Mouse (Mus musculus): ENCODE measurements around the gene Tmem14a. TPM values are rescaled to one million over a fixed set of nuclear protein-coding genes. Genes with fewer than 3 reads are reported as not detected.
"Not testable (repeated sequence)": the region's sequence is repeated elsewhere in the genome, so short reads cannot be mapped to it uniquely, and the experiment has no call there.

Tmem14a gene
- total RNA-seq (2021), result 10 to 100 TPM; 22.9 to 23.1 TPM

GRCm38 (mm10) chr1:21218489-21218919, at the start of gene Tmem14a:
Gene Tmem14a (plus strand): TSS chr1:21218575.
- DNase-seq (ENCODE audit: extremely low spot score in 1 of 2, low spot score in 2 of 2), result peak; percentile 78 to 90
- intact Hi-C loops (cut with DNase I), result loop anchor here (5.0 kb wide), 4 partner anchors 51 to 1049 kb away; no protein-coding TSS in a partner anchor

GRCm38 (mm10) chr1:21185196-21185595, 33.2 kb upstream of the Tmem14a start:
- no peak for DNase-seq (ENCODE audit: extremely low spot score in 1 of 2, low spot score in 2 of 2)
- intact Hi-C loops (cut with DNase I), result no loop called here

DNA sequence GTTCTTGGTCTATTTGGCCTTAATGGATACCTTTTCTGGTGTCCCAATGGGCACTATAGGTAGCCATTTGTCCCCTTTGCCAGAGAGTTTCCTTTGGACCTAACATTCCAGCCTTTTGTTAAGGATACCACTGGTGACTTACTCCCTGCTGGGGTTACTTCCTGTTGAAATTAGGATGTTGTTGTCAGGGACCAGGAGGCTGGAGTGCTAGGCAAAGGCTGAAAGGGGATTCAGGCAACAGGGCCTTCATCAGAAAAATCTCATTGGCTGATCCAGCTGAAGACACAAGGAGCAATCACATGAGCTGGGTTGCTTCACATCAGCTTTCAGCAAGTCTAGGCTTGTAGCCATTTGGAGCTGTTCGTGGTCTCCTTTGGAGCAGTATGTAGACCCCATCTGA, 12.1 kb upstream of the Tmem14a start:
- DNase-seq (ENCODE audit: extremely low spot score in 1 of 2, low spot score in 2 of 2), result no peak
- intact Hi-C loops (cut with DNase I), result loop anchor here (5.0 kb wide), 1 partner anchor 71 kb away; no protein-coding TSS in a partner anchor

GRCm38 (mm10) chr1:21213537-21213936, 4.8 kb upstream of the Tmem14a start:
- DNase-seq (ENCODE audit: extremely low spot score in 1 of 2, low spot score in 2 of 2); intact Hi-C loops (cut with DNase I): not testable (repeated sequence)

DNA sequence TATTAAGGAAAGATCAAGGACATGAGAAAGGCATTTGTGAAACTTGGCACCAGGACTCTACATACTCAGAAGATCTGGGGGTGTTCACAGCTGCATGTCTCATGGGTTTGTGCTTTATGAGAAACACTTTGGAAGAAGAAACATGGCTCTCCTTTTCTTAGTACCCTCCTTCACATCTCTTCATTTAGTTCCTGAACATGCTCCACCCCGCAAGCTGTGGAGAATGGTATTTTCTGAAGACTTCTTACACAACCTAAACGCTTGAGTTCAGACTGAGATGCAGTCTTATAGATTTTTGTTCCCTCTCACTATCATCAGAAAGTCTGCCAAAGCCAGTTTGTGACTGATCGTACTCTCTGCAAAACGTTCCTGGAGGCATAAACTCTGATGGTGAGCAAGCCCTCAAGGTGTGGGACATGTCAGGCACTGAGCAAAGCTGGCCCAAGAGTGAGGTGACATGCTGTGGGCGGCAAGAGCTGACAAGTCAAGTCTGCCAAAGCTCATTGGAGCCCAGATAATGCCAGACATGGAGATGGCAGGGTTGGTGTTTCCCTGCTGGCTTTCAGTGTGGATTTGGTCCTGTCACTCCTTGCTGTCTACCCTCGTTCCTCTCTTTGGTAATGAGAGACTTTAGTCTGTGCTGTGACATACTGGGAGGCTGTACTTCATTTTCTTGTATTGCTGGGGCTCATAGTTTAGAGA, 4.2 kb upstream of the Tmem14a start:
- intact Hi-C loops (cut with DNase I), result not testable (repeated sequence)

GRCm38 (mm10) chr1:21227756-21228395, 9.5 kb downstream of the Tmem14a start:
- intact Hi-C loops (cut with DNase I), result no loop called here
- no peak for DNase-seq (ENCODE audit: extremely low spot score in 1 of 2, low spot score in 2 of 2)

More for the DNA sequence above, 4.2 kb upstream of the Tmem14a start:
- not testable (repeated sequence) for DNase-seq (ENCODE audit: extremely low spot score in 1 of 2, low spot score in 2 of 2)

DNA sequence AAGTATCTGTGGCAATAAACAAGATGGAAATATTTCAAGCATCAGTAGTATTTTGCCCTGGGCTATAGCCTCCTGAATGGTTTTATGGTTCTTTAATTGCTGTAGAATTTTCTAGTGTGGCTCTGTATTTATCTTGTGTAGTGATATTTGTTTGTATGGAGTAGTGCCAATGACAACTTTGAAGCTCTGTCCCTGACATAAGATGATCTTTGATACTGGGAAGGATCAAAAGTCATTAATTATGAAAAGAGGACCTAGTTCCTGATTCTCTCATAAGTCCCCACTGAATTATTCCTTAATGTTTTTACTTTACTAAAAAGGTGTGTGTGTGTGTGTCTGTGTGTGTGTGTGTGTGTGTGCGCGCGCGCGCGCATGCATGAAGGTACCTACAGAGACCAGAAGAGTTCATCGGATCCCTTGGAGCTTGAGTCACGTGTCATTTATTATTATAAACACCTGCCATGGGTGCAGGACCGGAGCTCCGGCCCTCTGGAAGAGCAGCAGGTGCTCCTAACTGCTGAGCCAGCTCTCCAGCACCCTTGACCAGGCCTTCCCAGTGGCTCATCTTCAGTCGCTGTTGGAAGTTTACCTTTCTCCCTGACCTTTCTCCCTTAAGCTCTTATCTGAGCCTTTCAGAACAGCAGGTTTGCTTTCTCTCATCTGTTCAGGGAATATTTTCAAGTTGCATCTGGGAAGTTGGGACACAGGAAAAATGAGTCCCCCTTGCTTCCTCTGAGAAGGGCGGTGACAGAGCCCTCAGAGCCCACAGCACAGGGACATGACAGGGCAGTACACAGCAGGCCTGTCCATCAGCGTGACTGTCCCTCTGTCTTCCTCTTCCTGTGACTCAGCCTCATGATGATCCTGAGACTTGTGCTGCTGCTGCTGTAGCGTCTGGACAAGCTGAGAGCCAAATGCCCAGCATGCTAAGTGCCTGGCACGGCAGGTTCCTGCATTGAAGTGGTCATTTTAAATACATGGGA, 10.7 kb downstream of the Tmem14a start:
- intact Hi-C loops (cut with DNase I); DNase-seq (ENCODE audit: extremely low spot score in 1 of 2, low spot score in 2 of 2): not testable (repeated sequence)

GRCm38 (mm10) chr1:21230376-21230775, 12.0 kb downstream of the Tmem14a start:
- DNase-seq (ENCODE audit: extremely low spot score in 1 of 2, low spot score in 2 of 2), result no peak
- intact Hi-C loops (cut with DNase I), result no loop called here

GRCm38 (mm10) chr1:21231744-21232464, 13.5 kb downstream of the Tmem14a start:
- DNase-seq (ENCODE audit: extremely low spot score in 1 of 2, low spot score in 2 of 2), result no peak

DNA sequence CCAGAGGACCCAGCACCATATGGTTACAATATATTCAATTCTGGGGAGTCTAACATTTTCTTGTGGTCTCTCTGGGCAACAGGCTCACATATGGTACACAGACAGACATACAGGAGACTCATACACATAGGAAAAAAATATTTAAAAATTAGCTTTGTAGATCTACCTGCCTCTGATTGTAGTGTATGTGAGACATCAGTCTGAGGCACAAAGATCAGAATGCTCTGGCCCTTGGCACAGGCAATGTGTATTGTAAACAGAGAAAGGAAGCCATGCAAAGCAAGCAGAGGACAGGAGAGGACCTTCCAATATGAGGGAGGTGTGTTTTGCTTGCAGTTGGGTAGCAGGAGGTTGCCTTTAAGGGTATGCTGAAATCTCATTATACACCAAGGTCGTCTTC, 14.1 kb downstream of the Tmem14a start:
- intact Hi-C loops (cut with DNase I), result no loop called here
- DNase-seq (ENCODE audit: extremely low spot score in 1 of 2, low spot score in 2 of 2), result no peak

More at GRCm38 (mm10) chr1:21231744-21232464, 13.5 kb downstream of the Tmem14a start:
- intact Hi-C loops (cut with DNase I), result no loop called here

DNA sequence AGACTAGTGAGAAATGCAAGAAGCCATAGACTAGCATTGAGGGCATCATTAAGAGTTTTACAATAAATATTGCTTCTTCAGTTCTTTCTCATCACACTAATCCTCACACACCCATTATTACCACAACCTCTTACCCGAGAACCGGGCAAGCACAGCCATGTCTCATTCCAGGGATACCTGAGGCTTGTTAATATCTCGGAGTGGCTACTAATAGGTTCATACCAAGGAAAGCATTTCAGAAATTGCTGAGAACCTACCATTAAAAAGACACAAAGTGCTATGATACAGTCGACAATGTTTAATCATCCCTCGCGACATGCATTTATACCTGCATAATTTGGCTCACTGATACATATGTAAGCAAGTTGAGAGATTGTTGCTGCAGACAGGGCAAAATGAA, 17.0 kb downstream of the Tmem14a start:
- intact Hi-C loops (cut with DNase I), result no loop called here
- DNase-seq (ENCODE audit: extremely low spot score in 1 of 2, low spot score in 2 of 2), result no peak

- no peak for DNase-seq (ENCODE audit: extremely low spot score in 1 of 2, low spot score in 2 of 2)
- intact Hi-C loops (cut with DNase I), result no loop called here
Observed at GRCm38 (mm10) chr1:21239911-21240898, 21.8 kb downstream of the Tmem14a start, which contains the start of gene Gsta3. Gene Gsta3 (plus strand): TSS chr1:21240589.

DNA sequence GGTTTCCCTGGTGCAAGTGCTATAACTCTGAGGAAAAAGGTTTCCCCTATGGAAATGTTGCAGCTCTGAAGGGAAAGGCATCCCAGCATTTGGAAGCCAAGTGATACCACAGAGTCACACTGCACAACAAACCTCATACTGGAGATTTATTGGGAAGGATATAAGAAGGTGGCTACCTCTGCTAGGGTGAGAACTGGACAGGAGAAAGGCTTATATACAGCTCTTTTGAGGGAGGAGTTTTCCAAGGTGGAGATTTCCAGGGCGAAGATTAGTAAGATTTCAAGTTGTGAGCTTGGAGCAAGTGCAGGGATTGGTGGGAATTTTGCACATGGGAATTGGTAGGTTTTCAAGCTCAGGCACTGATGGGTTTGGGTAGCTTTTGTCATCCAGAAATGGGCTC, 22.7 kb downstream of the Tmem14a start:
- intact Hi-C loops (cut with DNase I), result no loop called here
- no peak for DNase-seq (ENCODE audit: extremely low spot score in 1 of 2, low spot score in 2 of 2)

DNA sequence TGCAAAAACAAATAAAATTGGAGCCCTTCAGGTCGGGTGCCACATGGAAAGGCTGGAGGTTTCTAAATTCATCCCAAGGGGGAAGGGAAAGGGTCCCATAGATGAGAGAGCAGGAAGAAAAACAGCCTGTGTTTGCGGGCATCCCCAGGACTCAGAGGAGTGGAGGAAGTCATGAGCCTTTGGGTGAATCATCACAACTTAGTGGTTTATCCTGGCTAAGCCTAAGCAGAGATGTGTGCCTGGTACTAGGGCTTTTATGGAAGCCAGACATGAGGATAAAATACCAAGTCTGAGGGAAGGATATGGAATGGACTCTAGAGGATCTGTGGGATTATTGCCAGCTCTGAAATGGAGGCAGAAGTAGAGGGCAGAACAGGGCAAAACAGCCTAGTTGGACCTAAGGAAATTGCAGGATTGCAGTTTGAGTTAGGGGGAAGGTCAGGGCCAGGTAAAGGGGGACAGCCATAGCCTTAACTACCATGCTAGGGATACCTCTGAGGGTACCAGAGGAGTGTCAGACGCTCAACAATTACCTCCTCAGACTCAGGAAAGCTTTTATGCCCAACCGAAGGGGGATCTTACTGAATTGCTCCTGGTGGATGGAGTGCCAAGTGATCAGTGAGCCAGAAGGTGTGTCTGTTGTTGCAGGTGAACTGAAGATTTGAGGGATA, 26.1 kb downstream of the Tmem14a start:
- intact Hi-C loops (cut with DNase I), result no loop called here
- DNase-seq (ENCODE audit: extremely low spot score in 1 of 2, low spot score in 2 of 2), result no peak

GRCm38 (mm10) chr1:21246136-21246535, 27.8 kb downstream of the Tmem14a start:
- intact Hi-C loops (cut with DNase I), result no loop called here

GRCm38 (mm10) chr1:21247896-21248295, 29.5 kb downstream of the Tmem14a start:
- intact Hi-C loops (cut with DNase I), result no loop called here
- DNase-seq (ENCODE audit: extremely low spot score in 1 of 2, low spot score in 2 of 2), result no peak

More at GRCm38 (mm10) chr1:21246136-21246535, 27.8 kb downstream of the Tmem14a start:
- no peak for DNase-seq (ENCODE audit: extremely low spot score in 1 of 2, low spot score in 2 of 2)
